ENCODE assay signal across 8 mouse cellular contexts in genomic region chr15:88732405-88733020, GRCm38 (mm10). TPM values are rescaled to one million over a fixed set of nuclear protein-coding genes. Genes with fewer than 3 reads are reported as not detected.
DNase-seq lines count a peak whose midpoint lies in the region; ATAC-seq and TF ChIP-seq lines count a peak whose summit lies in the region.

No protein-coding gene starts in this region.

- H3K4me1 ChIP-seq in lung, adult 2 months (ENCODE audit: control insufficient read depth, insufficient read depth, low read length): peaks cover 23% of the 10 kb centered on the region
- H3K4me1 ChIP-seq in embryonic facial prominence, embryonic 11.5 days (ENCODE audit: control insufficient read depth, insufficient read depth, low read length): peaks cover 3% of the 10 kb centered on the region; the same call in 1 of the 2 replicates
- peaks cover 33% of the 10 kb centered on the region for H3K4me1 ChIP-seq in intestine, embryonic 15.5 days (replicated peaks)

- 4% methylated on average over 15 of the region's 15 CpGs for WGBS in lung, adult 2 months
- 30% methylated on average over 15 of the region's 15 CpGs for WGBS in embryonic facial prominence, embryonic 11.5 days
- WGBS in intestine, embryonic 15.5 days: 14% methylated on average over 15 of the region's 15 CpGs

- ATAC-seq in embryonic facial prominence, embryonic 11.5 days (replicated peaks; ENCODE audit: insufficient number of reproducible peaks, low FRiP score, low TSS enrichment, low read depth): no peak
- ATAC-seq in intestine, embryonic 15.5 days: no peak
- ATAC-seq in monocyte, adult 5-6 weeks (replicated peaks; ENCODE audit: insufficient number of reproducible peaks, low FRiP score, low TSS enrichment, poor library complexity, severe bottlenecking): peak; percentile 48

- H3K4me2 ChIP-seq in embryonic facial prominence, embryonic 11.5 days (ENCODE audit: low read depth, low read length): peak overlapping the region; percentile 85
- peak overlapping the region; percentile 76 for H3K4me2 ChIP-seq in intestine, embryonic 15.5 days (replicated peaks)

- peak overlapping the region; percentile 99 for H3K9ac ChIP-seq in embryonic facial prominence, embryonic 11.5 days (replicated peaks; ENCODE audit: low read length)
- H3K9ac ChIP-seq in intestine, embryonic 15.5 days: peak overlapping the region; percentile 98

- H3K27ac ChIP-seq in embryonic facial prominence, embryonic 11.5 days (replicated peaks; ENCODE audit: low read depth, low read length): no peak overlapping the region
- H3K27ac ChIP-seq in intestine, embryonic 15.5 days: peak overlapping the region; percentile 87

- DNase-seq in lung, adult 2 months: no peak
- no peak for DNase-seq in lung, postnatal 4 days
- DNase-seq in embryonic facial prominence, embryonic 11.5 days (ENCODE audit: low spot score): no peak
- DNase-seq in layer of hippocampus, adult 18-20 months (ENCODE audit: low spot score in 2 of 2): no peak
- DNase-seq in adrenal gland, postnatal 10 days: no peak
- DNase-seq in frontal cortex, postnatal 14 days (ENCODE audit: low spot score in 2 of 2): no peak

- peak overlapping the region; percentile 95 for H3K4me3 ChIP-seq in lung, adult 2 months (replicated peaks; ENCODE audit: extremely low read depth, low read depth, low read length)
- H3K4me3 ChIP-seq in embryonic facial prominence, embryonic 11.5 days (ENCODE audit: low read depth, low read length): peak overlapping the region; percentile 99
- H3K4me3 ChIP-seq in intestine, embryonic 15.5 days (replicated peaks): peak overlapping the region; percentile 98

- no peak for TF ChIP-seq POLR2A in lung, adult 2 months (IDR thresholded peaks at IDR 0.05; ENCODE audit: borderline replicate concordance, extremely low read depth, low read depth, low read length)

- no peaks in the 10 kb centered on the region for H3K9me3 ChIP-seq in embryonic facial prominence, embryonic 11.5 days (replicated peaks; ENCODE audit: control insufficient read depth, low read length)
- H3K9me3 ChIP-seq in intestine, embryonic 15.5 days: no peaks in the 10 kb centered on the region

- TF ChIP-seq CTCF in lung, adult 2 months (IDR thresholded peaks at IDR 0.05; ENCODE audit: insufficient read depth, low read length): no peak

- peaks cover 15% of the 10 kb centered on the region for H3K36me3 ChIP-seq in embryonic facial prominence, embryonic 11.5 days (replicated peaks; ENCODE audit: control insufficient read depth, insufficient read depth, low read depth, low read length)
- peaks cover 20% of the 10 kb centered on the region for H3K36me3 ChIP-seq in intestine, embryonic 15.5 days

- H3K27me3 ChIP-seq in embryonic facial prominence, embryonic 11.5 days (ENCODE audit: control insufficient read depth, insufficient read depth, low read length): no peaks in the 10 kb centered on the region
- H3K27me3 ChIP-seq in intestine, embryonic 15.5 days (replicated peaks): no peaks in the 10 kb centered on the region

RNA-seq across cellular contexts. Expression of gene Brd1, which starts 1.5 kb away (rescaled TPM):
- polyA plus RNA-seq in lung, adult 2 months (2012; rRNA removed): 16.4 and 19.8 TPM in 2 replicates
- polyA plus RNA-seq in embryonic facial prominence, embryonic 11.5 days (2014; fragmentation: Nextera tagmentation; extraction: Ambion mirVana): 24.0 and 24.3 TPM in 2 replicates
- polyA plus RNA-seq in intestine, embryonic 15.5 days (2015; fragmentation: Nextera tagmentation; extraction: Ambion mirVana): 17.1 and 17.2 TPM in 2 replicates
- total RNA-seq in monocyte, adult 5-6 weeks (2017): 81.7 to 95.3 TPM (median 82.8 TPM) in 3 replicates
- total RNA-seq in layer of hippocampus, adult 18-20 months (2021): 10 to 100 TPM; 55.0 to 58.8 TPM
- 10 to 100 TPM; 46.4 to 46.9 TPM for total RNA-seq in adrenal gland, postnatal 10 days (2021)

RNA-seq across cellular contexts. Expression of gene Zbed4, which starts 18.9 kb away (rescaled TPM):
- 3.1 and 4.2 TPM in 2 replicates for polyA plus RNA-seq in lung, adult 2 months (2012; rRNA removed)
- polyA plus RNA-seq in embryonic facial prominence, embryonic 11.5 days (2014; fragmentation: Nextera tagmentation; extraction: Ambion mirVana): 35.8 and 36.7 TPM in 2 replicates
- 14.0 and 14.7 TPM in 2 replicates for polyA plus RNA-seq in intestine, embryonic 15.5 days (2015; fragmentation: Nextera tagmentation; extraction: Ambion mirVana)
- total RNA-seq in monocyte, adult 5-6 weeks (2017): 16.3 to 28.2 TPM (median 20.2 TPM) in 3 replicates
- 10 to 100 TPM; 10.6 to 10.8 TPM for total RNA-seq in layer of hippocampus, adult 18-20 months (2021)
- 10 to 100 TPM; 10.8 to 11.1 TPM for total RNA-seq in adrenal gland, postnatal 10 days (2021)
